Mouse (Mus musculus) left cerebral cortex, postnatal 10 days (tissue): ENCODE measurements around the gene Tmprss13. TPM values are rescaled to one million over a fixed set of nuclear protein-coding genes. Genes with fewer than 3 reads are reported as not detected.
A peak's percentile ranks its signal among the peaks of the same experiment; 100 is the strongest.

Experiments
- DNase-seq, 2 experiments: peaks; one replicate each; pipeline ENCODE4 v3.0.0; 2021 to 2022; ENCODE audit warnings: low spot score in 2 of 2, mixed read lengths in 1 of 2; ENCODE audit errors: extremely low spot score in 1 of 2
- intact Hi-C: fragments of 180-260 bp; cut with DNase I; formaldehyde crosslinking; loops from one replicate; pipeline ENCODE4 v1.15.1; 2025
- total RNA-seq, 2 experiments: library from RNA; stranded (reverse); gene quantifications; 2 replicates each; pipeline ENCODE4 v1.2.3; 2021

The Tmprss13 gene
- total RNA-seq, 2 experiments from 2014 or later: not detected

GRCm38 (mm10) chr9:45373896-45374295, 55.0 kb downstream of the Tmprss13 start:
- intact Hi-C loops: no loop called here
- DNase-seq: no peak

DNA sequence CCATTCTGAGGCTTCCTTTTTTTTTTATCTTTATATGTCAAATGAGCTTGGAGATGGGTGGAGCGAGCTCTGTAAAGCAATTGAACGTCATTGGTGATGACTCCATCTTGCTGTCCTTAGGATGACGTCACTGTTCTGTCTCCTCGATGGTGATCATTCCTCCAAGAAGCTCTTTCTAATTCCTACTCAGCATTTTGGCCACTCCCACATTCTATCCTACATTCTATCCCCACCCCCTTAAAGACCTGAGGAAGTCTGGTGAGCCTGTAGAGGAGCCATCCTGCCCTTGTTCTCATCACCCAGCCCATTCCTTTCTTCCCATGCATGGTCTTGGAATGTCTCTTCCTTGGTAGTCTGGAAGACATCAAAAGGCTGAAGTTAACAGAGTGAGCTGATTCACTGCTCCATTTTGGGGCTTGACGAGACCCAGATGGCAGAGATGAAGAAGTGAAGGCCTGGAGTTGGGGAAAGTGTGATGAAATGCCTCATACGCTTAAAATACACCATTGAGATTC, 56.1 kb downstream of the Tmprss13 start:
- intact Hi-C loops: no loop called here
- DNase-seq: no peak

- DNase-seq: no peak
- intact Hi-C loops: no loop called here
These were observed 57.5 kb downstream of the Tmprss13 start for GRCm38 (mm10) chr9:45376427-45376826.

GRCm38 (mm10) chr9:45376883-45377282, 58.0 kb downstream of the Tmprss13 start:
- no peak for DNase-seq
- intact Hi-C loops: no loop called here

DNA sequence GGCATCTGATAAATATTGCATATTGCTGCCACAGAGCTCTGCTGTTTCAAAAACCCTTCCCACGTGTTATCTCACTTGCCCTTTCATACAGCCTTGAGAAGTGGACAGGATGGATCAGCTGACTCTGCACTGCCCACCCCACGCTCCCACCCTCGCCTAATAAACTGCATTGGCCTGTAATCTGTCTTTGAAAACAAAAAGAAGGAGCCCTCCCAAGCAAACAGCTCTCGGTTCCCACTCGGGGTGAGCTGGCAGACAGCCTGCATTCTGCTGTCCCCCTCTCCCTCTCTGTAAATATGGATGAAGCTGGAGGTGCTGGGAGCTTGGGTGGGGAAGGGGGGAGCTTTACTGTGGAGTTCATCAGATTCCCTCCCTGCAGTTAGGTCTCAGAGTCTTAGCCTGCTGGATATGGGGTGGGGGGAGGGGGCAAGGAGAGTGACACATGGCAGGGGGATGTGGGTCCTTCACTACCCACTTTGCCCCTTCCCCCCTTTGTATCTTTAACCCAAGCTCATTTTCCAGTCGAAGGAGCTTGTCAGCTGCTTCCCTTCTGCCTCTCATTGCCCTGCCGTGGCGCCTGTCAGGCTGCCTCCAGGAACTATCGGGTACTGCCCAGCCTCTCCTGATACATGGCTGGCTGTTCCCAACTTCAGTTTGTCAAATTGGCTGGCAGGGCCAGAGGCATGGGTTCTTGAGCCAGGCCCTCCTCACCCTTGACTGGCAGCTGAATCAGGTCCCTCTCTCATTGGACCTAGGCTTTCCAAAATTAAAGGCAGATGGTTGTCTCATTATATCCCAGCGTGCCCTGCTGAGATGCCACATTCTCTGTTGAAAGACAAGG, 61.7 kb downstream of the Tmprss13 start:
- no peak for DNase-seq
- intact Hi-C loops: no loop called here

GRCm38 (mm10) chr9:45382336-45382735, 63.4 kb downstream of the Tmprss13 start:
- intact Hi-C loops: no loop called here

GRCm38 (mm10) chr9:45382834-45383233, 63.9 kb downstream of the Tmprss13 start:
- intact Hi-C loops: no loop called here
- no peak for DNase-seq

More at GRCm38 (mm10) chr9:45382336-45382735, 63.4 kb downstream of the Tmprss13 start:
- DNase-seq: peak in 1 of 2 experiments; percentile 53

- no peak for DNase-seq
These were observed 65.0 kb downstream of the Tmprss13 start for GRCm38 (mm10) chr9:45383883-45384282.

GRCm38 (mm10) chr9:45386698-45387097, 67.8 kb downstream of the Tmprss13 start:
- intact Hi-C loops: loop anchor here (5.0 kb wide), 2 partner anchors 39 to 164 kb away; no protein-coding TSS in a partner anchor
- DNase-seq: no peak

More at GRCm38 (mm10) chr9:45383883-45384282, 65.0 kb downstream of the Tmprss13 start:
- intact Hi-C loops: no loop called here

- intact Hi-C loops: loop anchor here (1.0 to 5.0 kb wide), 3 partner anchors 41 to 166 kb away; no protein-coding TSS in a partner anchor
These were observed 69.6 kb downstream of the Tmprss13 start for GRCm38 (mm10) chr9:45388385-45388994.

GRCm38 (mm10) chr9:45389596-45389995, 70.7 kb downstream of the Tmprss13 start:
- intact Hi-C loops: loop anchor here (5.0 kb wide), 2 partner anchors 42 to 167 kb away; no protein-coding TSS in a partner anchor
- no peak for DNase-seq

More at GRCm38 (mm10) chr9:45388385-45388994, 69.6 kb downstream of the Tmprss13 start:
- DNase-seq: peak; percentile 78 to 81

- intact Hi-C loops: no loop called here
These were observed 72.4 kb downstream of the Tmprss13 start for GRCm38 (mm10) chr9:45391299-45391698.

DNA sequence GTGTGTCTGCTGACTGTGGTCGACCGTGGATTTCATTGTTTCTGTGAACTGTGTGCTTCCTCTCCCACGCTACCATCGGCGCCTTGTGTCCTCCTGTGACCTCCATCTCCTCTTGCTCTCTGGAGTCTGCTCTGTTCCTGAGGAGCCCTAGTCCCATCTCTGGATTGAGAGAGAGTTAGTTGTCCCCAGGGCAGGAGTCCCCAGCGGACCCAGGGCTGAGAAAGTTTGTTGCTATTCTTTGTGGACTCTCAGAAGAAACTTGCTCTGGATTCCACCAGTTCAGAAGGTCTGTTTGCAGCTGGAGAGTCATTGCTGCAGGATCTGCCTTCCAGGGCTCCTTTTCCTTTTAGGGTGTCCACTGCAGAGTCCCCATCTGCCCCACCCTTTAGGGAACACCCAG, 76.3 kb downstream of the Tmprss13 start:
- intact Hi-C loops: no loop called here
- DNase-seq: no peak

More at GRCm38 (mm10) chr9:45391299-45391698, 72.4 kb downstream of the Tmprss13 start:
- DNase-seq: no peak

- intact Hi-C loops: no loop called here
These were observed 76.9 kb downstream of the Tmprss13 start for GRCm38 (mm10) chr9:45395796-45396195.

More at GRCm38 (mm10) chr9:45395796-45396195, 76.9 kb downstream of the Tmprss13 start:
- DNase-seq: no peak

Other genes starting within 250 kb of the Tmprss13 start
- gene Jaml, start 239.9 kb upstream of the Tmprss13 start, total RNA-seq: 1 to 10 TPM in 1 of 2 experiments, under 1 TPM in 1; 0.88 to 1.1 TPM
- gene Scn2b, start 201.3 kb upstream of the Tmprss13 start, total RNA-seq: 10 to 100 TPM; 89.1 to 97.5 TPM
- 10 to 100 TPM in 1 of 2 experiments, 1 to 10 TPM in 1; 4.4 to 11.9 TPM for gene Scn4b, start 180.7 kb upstream of the Tmprss13 start, total RNA-seq
- under 1 TPM in 1 of 2 experiments, not detected in 1; 0.32 TPM for gene BC049352, start 137.1 kb upstream of the Tmprss13 start, total RNA-seq
- gene Tmprss4, start 115.0 kb upstream of the Tmprss13 start, total RNA-seq: not detected
- 1 to 10 TPM; 2.2 to 2.4 TPM for gene Il10ra, start 50.0 kb upstream of the Tmprss13 start, total RNA-seq
- gene Fxyd6, start 51.1 kb downstream of the Tmprss13 start, total RNA-seq: 100 to 1,000 TPM; 284 to 286 TPM
- 1 to 10 TPM; 7.2 to 8.1 TPM for gene Fxyd2, start 80.6 kb downstream of the Tmprss13 start, total RNA-seq
- 10 to 100 TPM; 35.7 to 38.0 TPM for gene Dscaml1, start 107.5 kb downstream of the Tmprss13 start, total RNA-seq